Mouse (Mus musculus) Patski (cell line): ENCODE results near the gene Gm4491. TPM values are rescaled to one million over a fixed set of nuclear protein-coding genes. Genes with fewer than 3 reads are reported as not detected.

ENCODE experiments used
- ATAC-seq: fragments of 100-300 bp; one replicate; pipeline ENCODE4 v1.8.0; 2021
- CTCF ChIA-PET: fragments of 350-600 bp; sonication (Branson Sonifier 250); formaldehyde crosslinking; loops from one replicate; lab custom pipeline; 2022; ENCODE audit warnings: inconsistent platforms; lab: Charles Lee
- POLR2A ChIA-PET: fragments of 350-600 bp; sonication (Branson Sonifier 250); formaldehyde crosslinking; loops from one replicate; lab custom pipeline; 2022; ENCODE audit warnings: antibody characterized with exemption, inconsistent platforms; lab: Charles Lee
- DNase-seq: peaks from one replicate; pipeline ENCODE4 v3.0.0-alpha.2; 2011; ENCODE audit warnings: low read depth, low spot score
- H3K27me3 ChIP-seq: fragments of 371-371 bp; one replicate; pipeline ENCODE4 v1.5.1; 2021
- CTCF ChIP-seq: fragments of 100-300 bp; IDR thresholded peaks from one replicate; pipeline ENCODE4 v1.5.1; 2021
- in situ Hi-C: fragments of 300-500 bp; cut with MboI; formaldehyde crosslinking; loops from 3 replicates; pipeline ENCODE4 v1.11.1; 2018; ENCODE audit warnings: low pct_unique_long_range_greater_than_20kb, mixed read lengths
- polyA plus RNA-seq: library from polyadenylated mRNA; unstranded; gene quantifications from one replicate; pipeline ENCODE4 v1.2.3, GENCODE M21; 2021

Gm4491 gene
- polyA plus RNA-seq: not detected

DNA sequence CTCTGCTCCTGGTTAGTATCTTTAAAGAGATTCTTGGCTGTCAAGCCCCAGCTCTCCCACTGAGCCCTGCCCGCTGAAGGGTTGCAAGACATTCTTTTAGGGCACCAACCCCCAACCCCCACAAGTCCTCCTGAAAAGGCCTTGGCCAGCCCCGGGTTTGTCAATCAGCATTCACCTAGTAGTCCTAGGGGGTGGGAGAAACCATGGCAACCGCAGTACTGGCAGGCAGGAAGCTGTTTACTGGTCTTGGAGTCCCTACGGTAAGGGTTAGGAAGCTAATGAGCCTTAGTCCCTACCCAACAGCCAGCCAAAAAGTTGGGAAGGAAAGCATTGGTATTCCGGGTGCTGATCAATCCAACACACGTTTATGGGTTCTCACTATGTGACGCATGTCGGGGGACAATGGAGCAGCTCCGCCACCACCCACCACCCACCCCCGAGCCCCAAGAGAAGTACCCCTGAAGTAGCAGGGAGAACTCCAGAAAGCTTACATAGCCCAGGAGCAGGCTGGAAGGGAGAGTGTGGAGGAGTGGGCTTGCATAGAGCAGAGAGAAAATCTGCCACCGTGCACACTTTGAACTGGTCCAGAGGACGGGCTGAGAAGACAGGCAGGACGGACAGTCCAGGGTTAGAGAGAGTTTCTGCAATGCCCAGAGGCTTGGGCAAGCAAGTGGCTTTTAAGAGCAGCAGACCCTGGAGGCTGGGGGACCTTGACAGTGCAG is at the start of gene Gm4491:
Gm4491 (minus strand) TSS at position 61 of the 722 bp plus-strand sequence.
- no peak for TF ChIP-seq CTCF
- ATAC-seq (no peak), DNase-seq (no peak)
- CTCF ChIA-PET: no interaction called here
- in situ Hi-C loops: no loop called here
- peaks cover 4% of the 10 kb centered on the region for H3K27me3 ChIP-seq
- POLR2A ChIA-PET: interaction anchor here (0.6 kb wide), 1 partner anchor 13 kb away, joined by 3 read pairs; no protein-coding TSS in a partner anchor

- ATAC-seq (no peak), DNase-seq (no peak)
- in situ Hi-C loops: no loop called here
- CTCF ChIA-PET: no interaction called here
- TF ChIP-seq CTCF: no peak
- POLR2A ChIA-PET: no interaction called here
- peaks cover 31% of the 10 kb centered on the region for H3K27me3 ChIP-seq
Measured at GRCm38 (mm10) chr14:57161833-57162232, 46.1 kb upstream of the Gm4491 start.

GRCm38 (mm10) chr14:57161201-57161600 is 45.5 kb upstream of the Gm4491 start:
- ATAC-seq (peak; percentile 26), DNase-seq (no peak)
- in situ Hi-C loops: no loop called here
- ChIA-PET CTCF (no interaction called here), POLR2A (no interaction called here)
- H3K27me3 ChIP-seq: peaks cover 30% of the 10 kb centered on the region
- no peak for TF ChIP-seq CTCF

DNA sequence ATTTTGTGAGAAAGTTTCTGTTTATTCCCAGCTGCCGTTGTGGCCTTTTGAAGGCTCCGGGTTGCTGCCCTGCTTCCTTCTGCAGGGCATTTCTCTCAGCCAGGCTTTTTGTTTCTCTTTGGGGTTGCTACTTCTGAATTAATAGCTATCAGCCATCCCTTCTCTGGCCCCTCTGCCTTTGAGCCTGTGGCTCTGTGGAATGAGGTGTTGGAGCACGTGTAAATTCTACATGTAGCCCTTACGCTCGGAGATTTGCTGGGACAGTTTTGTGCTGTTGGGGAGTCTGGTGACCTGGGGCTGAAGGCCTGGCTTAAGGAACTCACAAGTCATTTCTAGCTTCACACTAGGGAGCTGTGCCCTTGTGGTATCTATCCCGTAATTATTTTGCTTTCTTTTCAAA is 39.2 kb upstream of the Gm4491 start:
- ATAC-seq (no peak), DNase-seq (no peak)
- TF ChIP-seq CTCF: no peak
- ChIA-PET POLR2A (no interaction called here), CTCF (interaction anchor here (1.0 kb wide), 1 partner anchor 208 kb away, joined by 3 read pairs; no protein-coding TSS in a partner anchor)
- peaks cover 7% of the 10 kb centered on the region for H3K27me3 ChIP-seq
- in situ Hi-C loops: no loop called here

DNA sequence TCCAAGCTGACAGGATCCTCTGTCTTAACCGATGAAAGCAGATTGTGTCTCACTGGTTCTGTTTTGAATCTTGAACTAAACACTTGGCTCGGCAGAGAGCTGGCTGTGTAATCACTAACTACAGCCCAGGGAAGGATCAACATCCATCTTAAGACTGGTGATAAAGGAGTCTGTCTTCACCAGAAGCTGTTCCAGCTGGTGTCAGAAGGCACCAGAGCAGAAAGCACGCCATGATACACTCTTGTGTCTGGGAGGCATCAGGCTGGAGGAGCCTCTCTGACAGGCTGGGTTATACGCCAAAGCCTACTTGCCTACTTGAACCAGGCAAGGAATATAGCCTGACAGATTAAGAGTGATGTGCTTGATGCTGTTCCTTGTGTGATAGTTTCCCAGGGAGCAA is 30.1 kb upstream of the Gm4491 start:
- peak; percentile 22 for DNase-seq
- CTCF ChIA-PET: interaction anchor here (0.9 to 1.2 kb wide), 2 partner anchors 13 to 20 kb away, joined by 3 read pairs; no protein-coding TSS in a partner anchor
- ATAC-seq: no peak
- TF ChIP-seq CTCF: no peak
- H3K27me3 ChIP-seq: peaks cover 2% of the 10 kb centered on the region
- in situ Hi-C loops: no loop called here
- POLR2A ChIA-PET: interaction anchor here (1.5 kb wide), 1 partner anchor 12 kb away, joined by 3 read pairs; no protein-coding TSS in a partner anchor

- in situ Hi-C loops: no loop called here
- peaks cover 30% of the 10 kb centered on the region for H3K27me3 ChIP-seq
- DNase-seq (no peak), ATAC-seq (no peak)
- POLR2A ChIA-PET: no interaction called here
- no peak for TF ChIP-seq CTCF
- CTCF ChIA-PET: no interaction called here
Measured at GRCm38 (mm10) chr14:57135265-57135664, 19.6 kb upstream of the Gm4491 start.

DNA sequence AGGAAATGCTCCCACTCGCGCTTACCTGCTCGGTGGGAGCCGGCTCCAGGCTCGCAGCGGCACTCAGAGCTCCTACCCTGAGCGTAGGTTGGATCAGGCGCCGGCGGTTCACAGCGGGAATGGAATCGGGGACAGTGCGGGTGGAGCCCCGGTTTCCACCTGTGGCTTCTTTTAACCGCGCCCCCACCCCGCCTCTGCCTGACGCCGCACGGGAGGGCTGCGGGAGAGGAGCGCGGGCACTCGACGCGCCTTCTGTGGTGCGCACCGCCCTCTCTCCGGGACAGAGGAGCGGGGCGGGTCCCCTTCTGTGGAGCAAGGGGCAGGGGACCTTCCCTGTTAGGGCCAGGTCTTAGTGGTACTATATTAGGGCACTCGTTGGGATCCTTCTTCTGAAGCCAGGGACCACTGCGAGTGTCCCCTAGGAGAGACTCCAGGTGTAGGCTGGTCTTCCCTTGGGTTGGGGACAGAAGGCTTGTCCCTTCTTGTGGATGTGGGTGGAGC is 17.5 kb upstream of the Gm4491 start, which contains the start of gene Gjb6:
Gjb6 (minus strand) TSS at position 451 of the 501 bp plus-strand sequence.
- no peak for ATAC-seq
- in situ Hi-C loops: no loop called here

GRCm38 (mm10) chr14:57127383-57127782 is 11.7 kb upstream of the Gm4491 start:
- no peak for ATAC-seq
- ChIA-PET POLR2A (no interaction called here), CTCF (interaction anchor here (0.9 kb wide), 1 partner anchor 38 kb away, joined by 3 read pairs; no protein-coding TSS in a partner anchor)
- peaks cover 7% of the 10 kb centered on the region for H3K27me3 ChIP-seq
- DNase-seq: no peak
- in situ Hi-C loops: no loop called here
- TF ChIP-seq CTCF: no peak

More for the DNA sequence above, 17.5 kb upstream of the Gm4491 start, which contains the start of gene Gjb6:
- ChIA-PET POLR2A (no interaction called here), CTCF (no interaction called here)
- TF ChIP-seq CTCF: no peak
- peaks cover 26% of the 10 kb centered on the region for H3K27me3 ChIP-seq
- no peak for DNase-seq

DNA sequence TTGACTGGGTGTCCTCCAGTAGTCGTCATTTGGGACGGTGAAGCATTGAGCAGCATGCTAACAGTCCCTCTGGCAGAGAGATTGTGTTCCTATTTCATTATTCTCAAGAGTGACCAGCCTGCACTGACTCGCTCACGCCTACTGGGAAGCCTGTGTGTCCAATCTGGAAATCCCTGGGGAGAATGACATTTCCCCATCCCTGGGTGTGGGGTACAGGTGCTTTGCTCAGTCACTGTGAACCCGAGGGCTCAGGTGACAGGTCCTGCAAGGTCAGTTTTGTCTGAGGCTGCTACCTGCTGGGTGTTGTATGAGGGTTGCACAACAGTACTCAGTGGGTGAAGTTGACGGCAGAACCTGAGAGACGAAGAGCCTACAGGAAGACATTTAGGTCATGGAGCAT is 6.6 kb upstream of the Gm4491 start:
- peaks cover 8% of the 10 kb centered on the region for H3K27me3 ChIP-seq
- TF ChIP-seq CTCF: no peak
- ATAC-seq (no peak), DNase-seq (no peak)
- POLR2A ChIA-PET: no interaction called here
- in situ Hi-C loops: no loop called here
- CTCF ChIA-PET: no interaction called here

- POLR2A ChIA-PET: no interaction called here
- peaks cover 13% of the 10 kb centered on the region for H3K27me3 ChIP-seq
- CTCF ChIA-PET: interaction anchor here (0.7 to 2.5 kb wide), 3 partner anchors 167 to 253 kb away, joined by 3 to 11 read pairs (median 4); no protein-coding TSS in a partner anchor
- DNase-seq (no peak), ATAC-seq (no peak)
- in situ Hi-C loops: no loop called here
- peak; percentile 74 for TF ChIP-seq CTCF
Measured at GRCm38 (mm10) chr14:57109194-57109593, 6.5 kb downstream of the Gm4491 start.

DNA sequence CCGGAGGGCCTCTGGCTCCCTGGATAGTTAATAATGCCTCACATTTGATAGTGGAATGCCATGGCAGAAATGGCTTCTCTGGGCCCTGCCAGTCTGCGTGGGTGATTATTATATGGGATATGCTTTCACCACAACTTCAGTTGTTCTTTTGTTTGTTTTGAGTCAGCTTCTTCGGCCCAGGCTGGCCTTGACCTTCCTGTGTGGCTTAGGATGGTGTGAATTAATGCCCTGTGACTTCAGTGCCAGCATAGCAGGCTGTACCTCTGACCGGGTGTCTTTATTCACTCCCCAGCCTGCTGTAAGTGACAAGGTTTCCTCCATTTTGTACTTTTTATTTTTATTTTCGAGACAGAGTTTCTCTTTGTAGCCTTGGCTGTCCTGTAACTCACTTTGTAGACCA is 7.8 kb downstream of the Gm4491 start:
- ChIA-PET POLR2A (no interaction called here), CTCF (interaction anchor here (0.9 to 2.5 kb wide), 2 partner anchors 254 to 284 kb away, joined by 3 to 11 read pairs; no protein-coding TSS in a partner anchor)
- H3K27me3 ChIP-seq: peaks cover 23% of the 10 kb centered on the region
- ATAC-seq: no peak
- no peak for TF ChIP-seq CTCF
- no peak for DNase-seq
- in situ Hi-C loops: no loop called here
